Mouse (Mus musculus) lung, postnatal 14 days (tissue): ENCODE results near the gene Klc1.

Source experiments
- DNase-seq: peaks from one replicate; pipeline ENCODE4 v3.0.0; 2021

Gene Klc1

GRCm38 (mm10) chr12:111814769-111815762, 56.4 kb downstream of the Klc1 start:
- DNase-seq, result peak; percentile 33

GRCm38 (mm10) chr12:111816528-111816927, 57.9 kb downstream of the Klc1 start:
- DNase-seq, result no peak

- DNase-seq, result no peak
Measured at GRCm38 (mm10) chr12:111816967-111817366, 58.3 kb downstream of the Klc1 start.

GRCm38 (mm10) chr12:111817991-111818390, 59.3 kb downstream of the Klc1 start:
- no peak for DNase-seq

- peak; percentile 25 for DNase-seq
Measured at GRCm38 (mm10) chr12:111819936-111820335, 61.3 kb downstream of the Klc1 start.

GRCm38 (mm10) chr12:111820708-111821107, 62.1 kb downstream of the Klc1 start:
- DNase-seq, result no peak

- DNase-seq, result no peak
Measured at GRCm38 (mm10) chr12:111821931-111822330, 63.3 kb downstream of the Klc1 start.

GRCm38 (mm10) chr12:111827556-111827955, 68.9 kb downstream of the Klc1 start:
- no peak for DNase-seq

- no peak for DNase-seq
Measured at GRCm38 (mm10) chr12:111829447-111829846, 70.8 kb downstream of the Klc1 start.

GRCm38 (mm10) chr12:111829954-111830353, 71.3 kb downstream of the Klc1 start:
- DNase-seq, result no peak

GRCm38 (mm10) chr12:111830375-111830774, 71.7 kb downstream of the Klc1 start:
- no peak for DNase-seq

- no peak for DNase-seq
Measured at GRCm38 (mm10) chr12:111832643-111833042, 74.0 kb downstream of the Klc1 start.

GRCm38 (mm10) chr12:111833457-111833856, 74.8 kb downstream of the Klc1 start:
- no peak for DNase-seq

GRCm38 (mm10) chr12:111842565-111843433, 84.2 kb downstream of the Klc1 start:
- DNase-seq, result no peak

- no peak for DNase-seq
Measured at GRCm38 (mm10) chr12:111843470-111843869, 84.8 kb downstream of the Klc1 start.

- no peak for DNase-seq
Measured at GRCm38 (mm10) chr12:111845953-111846352, 87.3 kb downstream of the Klc1 start.

GRCm38 (mm10) chr12:111846815-111847214, 88.2 kb downstream of the Klc1 start:
- DNase-seq, result no peak

- DNase-seq, result no peak
Measured at GRCm38 (mm10) chr12:111848300-111848798, 89.7 kb downstream of the Klc1 start.

- no peak for DNase-seq
Measured at GRCm38 (mm10) chr12:111851235-111851634, 92.6 kb downstream of the Klc1 start.

- DNase-seq, result no peak
Measured at GRCm38 (mm10) chr12:111851745-111852144, 93.1 kb downstream of the Klc1 start.

GRCm38 (mm10) chr12:111853011-111853436, 94.4 kb downstream of the Klc1 start:
- DNase-seq, result peak; percentile 39

GRCm38 (mm10) chr12:111853546-111853945, 94.9 kb downstream of the Klc1 start:
- DNase-seq, result no peak

- no peak for DNase-seq
Measured at GRCm38 (mm10) chr12:111855448-111855847, 96.8 kb downstream of the Klc1 start.
